Mouse (Mus musculus) thymus, adult 2 months (tissue): ENCODE measurements around the gene Ypel3. TPM values are rescaled to one million over a fixed set of nuclear protein-coding genes. Genes with fewer than 3 reads are reported as not detected.

Source experiments
- DNase-seq: peaks from one replicate; pipeline ENCODE4 v3.0.0; 2021
- H3K27ac ChIP-seq: fragments of 200-500 bp; 2 replicates; pipeline ENCODE4 v1.5.1; 2012; ENCODE audit warnings: low read length, control low read depth; ENCODE audit not compliant: control insufficient read depth, insufficient read depth
- H3K27me3 ChIP-seq: fragments of 200-500 bp; 2 replicates; pipeline ENCODE4 v1.6.1; 2012; ENCODE audit warnings: mild to moderate bottlenecking, low read length, moderate library complexity, mixed read lengths; ENCODE audit not compliant: control insufficient read depth, insufficient read depth
- H3K36me3 ChIP-seq: fragments of 200-500 bp; 2 replicates; pipeline ENCODE4 v1.6.1; 2012; ENCODE audit warnings: mild to moderate bottlenecking, low read length, moderate library complexity; ENCODE audit not compliant: control insufficient read depth, insufficient read depth
- H3K4me1 ChIP-seq: fragments of 200-500 bp; replicated peaks from 2 replicates; pipeline ENCODE4 v1.6.1; 2012; ENCODE audit warnings: low read length; ENCODE audit not compliant: control insufficient read depth, insufficient read depth
- H3K4me3 ChIP-seq: fragments of 200-500 bp; 2 replicates; pipeline ENCODE4 v1.5.1; 2012; ENCODE audit warnings: mild to moderate bottlenecking, low read length, control low read depth, moderate library complexity; ENCODE audit not compliant: control insufficient read depth, insufficient read depth
- CTCF ChIP-seq: fragments of 200-500 bp; IDR thresholded peaks from 2 replicates; pipeline ENCODE4 v1.5.1; 2012; ENCODE audit warnings: mild to moderate bottlenecking, control low read depth, low read length, moderate library complexity, borderline replicate concordance; ENCODE audit not compliant: control insufficient read depth, poor library complexity, insufficient read depth; ENCODE audit errors: extremely low read depth
- POLR2A ChIP-seq: fragments of 200-500 bp; IDR thresholded peaks from 2 replicates; pipeline ENCODE4 v1.6.1; 2012; ENCODE audit warnings: mild to moderate bottlenecking, low read length, control low read depth, moderate library complexity; ENCODE audit not compliant: control insufficient read depth, poor library complexity, insufficient read depth; ENCODE audit errors: extremely low read depth
- WGBS: fragments of 180-500 bp; shearing (Covaris S2); methylation state at CpG from one replicate; pipeline ENCODE4 v1.1.7; 2018; 5-methylcytosine and 5-hydroxymethylcytosine counted together
- polyA plus RNA-seq: library from polyadenylated mRNA; depleted of rRNA; stranded (reverse); fragments of >200 nt; gene quantifications from 2 replicates; pipeline ENCODE4 v1.2.3, GENCODE M21; 2012; rRNA removed

Gene Ypel3
- polyA plus RNA-seq, 1 experiment, result 622 TPM

GRCm38 (mm10) chr7:126821835-126822511 lies 45.2 kb downstream of the Ypel3 start:
- Histone ChIP-seq H3K27me3 (no peaks in the 10 kb centered on the region; the same call in 1 of the 2 replicates), H3K27ac (no peak overlapping the region), H3K36me3 (no peaks in the 10 kb centered on the region), H3K4me3 (no peak overlapping the region), H3K4me1 (no peaks in the 10 kb centered on the region)
- TF ChIP-seq CTCF, result peak; percentile 82; the same call in 1 of the 2 replicates
- TF ChIP-seq POLR2A, result no peak
- WGBS, result 32% methylated on average over 7 of the region's 7 CpGs
- DNase-seq, result peak; percentile 77

- DNase-seq, result no peak
Observed at GRCm38 (mm10) chr7:126822741-126823140, 46.0 kb downstream of the Ypel3 start.

GRCm38 (mm10) chr7:126823202-126823711 lies 46.5 kb downstream of the Ypel3 start:
- 12% methylated on average over 19 of the region's 19 CpGs for WGBS
- DNase-seq, result no peak
- TF ChIP-seq CTCF, result no peak

More at GRCm38 (mm10) chr7:126822741-126823140, 46.0 kb downstream of the Ypel3 start:
- Histone ChIP-seq H3K27ac (no peak overlapping the region), H3K4me1 (no peaks in the 10 kb centered on the region), H3K27me3 (no peaks in the 10 kb centered on the region; the same call in 1 of the 2 replicates), H3K36me3 (no peaks in the 10 kb centered on the region), H3K4me3 (no peak overlapping the region)
- no peak for TF ChIP-seq POLR2A
- TF ChIP-seq CTCF, result no peak
- 79% methylated on average over 9 of the region's 9 CpGs for WGBS

GRCm38 (mm10) chr7:126823940-126824339 lies 47.2 kb downstream of the Ypel3 start:
- H3K27me3 ChIP-seq, result no peaks in the 10 kb centered on the region; the same call in 1 of the 2 replicates
- no peaks in the 10 kb centered on the region for H3K36me3 ChIP-seq
- no peaks in the 10 kb centered on the region for H3K4me1 ChIP-seq
- no peak overlapping the region for H3K27ac ChIP-seq
- no peak overlapping the region for H3K4me3 ChIP-seq
- WGBS, result 37% methylated on average over 10 of the region's 10 CpGs
- no peak for TF ChIP-seq POLR2A
- no peak for TF ChIP-seq CTCF
- no peak for DNase-seq

More at GRCm38 (mm10) chr7:126823202-126823711, 46.5 kb downstream of the Ypel3 start:
- Histone ChIP-seq H3K4me1 (no peaks in the 10 kb centered on the region), H3K27me3 (no peaks in the 10 kb centered on the region; the same call in 1 of the 2 replicates), H3K27ac (no peak overlapping the region), H3K36me3 (no peaks in the 10 kb centered on the region), H3K4me3 (no peak overlapping the region)

GRCm38 (mm10) chr7:126825403-126825802 lies 48.6 kb downstream of the Ypel3 start:
- Histone ChIP-seq H3K4me3 (no peak overlapping the region), H3K27ac (no peak overlapping the region), H3K4me1 (no peaks in the 10 kb centered on the region), H3K27me3 (no peaks in the 10 kb centered on the region; the same call in 1 of the 2 replicates), H3K36me3 (no peaks in the 10 kb centered on the region)
- TF ChIP-seq POLR2A (no peak), CTCF (no peak)
- WGBS, result 28% methylated on average over 8 of the region's 8 CpGs
- DNase-seq, result no peak

GRCm38 (mm10) chr7:126825952-126826351 lies 49.2 kb downstream of the Ypel3 start:
- Histone ChIP-seq H3K27me3 (no peaks in the 10 kb centered on the region; the same call in 1 of the 2 replicates), H3K36me3 (no peaks in the 10 kb centered on the region), H3K4me3 (no peak overlapping the region), H3K27ac (no peak overlapping the region), H3K4me1 (no peaks in the 10 kb centered on the region)
- 74% methylated on average over 5 of the region's 5 CpGs for WGBS
- no peak for TF ChIP-seq POLR2A
- TF ChIP-seq CTCF, result no peak
- DNase-seq, result no peak

Other genes with a start within 250 kb of the Ypel3 start
- 120 and 126 TPM in 2 replicates for gene Eif3c, start 210.5 kb upstream of the Ypel3 start, polyA plus RNA-seq
- 6.8 and 7.2 TPM in 2 replicates for gene Apobr, start 192.0 kb upstream of the Ypel3 start, polyA plus RNA-seq
- 90.6 and 141 TPM in 2 replicates for gene Cln3, start 191.1 kb upstream of the Ypel3 start, polyA plus RNA-seq
- gene Il27, start 182.0 kb upstream of the Ypel3 start, polyA plus RNA-seq, result 1.8 and 3.0 TPM in 2 replicates
- 5.2 and 7.1 TPM in 2 replicates for gene Nupr1, start 146.1 kb upstream of the Ypel3 start, polyA plus RNA-seq
- gene Sgf29, start 127.6 kb upstream of the Ypel3 start, polyA plus RNA-seq, result 72.9 and 99.6 TPM in 2 replicates
- 8.6 and 14.8 TPM in 2 replicates for gene Sult1a1, start 100.5 kb upstream of the Ypel3 start, polyA plus RNA-seq
- gene Bola2, start 81.6 kb upstream of the Ypel3 start, polyA plus RNA-seq, result 45.6 and 51.3 TPM in 2 replicates
- 34.6 and 36.7 TPM in 2 replicates for gene Slx1b, start 81.2 kb upstream of the Ypel3 start, polyA plus RNA-seq
- gene Coro1a, start 69.2 kb upstream of the Ypel3 start, polyA plus RNA-seq, result 2,939 and 3,162 TPM in 2 replicates
- gene Mapk3, start 17.4 kb upstream of the Ypel3 start, polyA plus RNA-seq, result 130 and 131 TPM in 2 replicates
- gene Gdpd3, start 10.6 kb upstream of the Ypel3 start, polyA plus RNA-seq, result 15.7 and 106 TPM in 2 replicates
- 25.0 and 37.9 TPM in 2 replicates for gene Tbx6, start 4.5 kb downstream of the Ypel3 start, polyA plus RNA-seq
- 460 and 482 TPM in 2 replicates for gene Ppp4c, start 15.5 kb downstream of the Ypel3 start, polyA plus RNA-seq
- 2.9 and 3.3 TPM in 2 replicates for gene Fam57b, start 20.7 kb downstream of the Ypel3 start, polyA plus RNA-seq
- gene 4930451I11Rik, start 54.7 kb downstream of the Ypel3 start, polyA plus RNA-seq, result not detected in 2 replicates
- 0.12 and 0.13 TPM in 2 replicates for gene Doc2a, start 70.5 kb downstream of the Ypel3 start, polyA plus RNA-seq
- 18.7 and 24.6 TPM in 2 replicates for gene Hirip3, start 85.0 kb downstream of the Ypel3 start, polyA plus RNA-seq
- 120 and 122 TPM in 2 replicates for gene Ino80e, start 85.4 kb downstream of the Ypel3 start, polyA plus RNA-seq
- gene Taok2, start 107.7 kb downstream of the Ypel3 start, polyA plus RNA-seq, result 182 and 198 TPM in 2 replicates
- gene Tmem219, start 146.0 kb downstream of the Ypel3 start, polyA plus RNA-seq, result 87.7 and 94.7 TPM in 2 replicates
- 38.8 and 42.4 TPM in 2 replicates for gene Kctd13, start 151.9 kb downstream of the Ypel3 start, polyA plus RNA-seq
- 0.33 and 0.35 TPM in 2 replicates for gene Asphd1, start 172.6 kb downstream of the Ypel3 start, polyA plus RNA-seq
- 2.9 and 3.7 TPM in 2 replicates for gene Sez6l2, start 173.6 kb downstream of the Ypel3 start, polyA plus RNA-seq
- 280 and 294 TPM in 2 replicates for gene Cdipt, start 199.0 kb downstream of the Ypel3 start, polyA plus RNA-seq
- gene Cdiptos, start 199.1 kb downstream of the Ypel3 start, polyA plus RNA-seq, result 0.34 and 1.0 TPM in 2 replicates
- gene Mvp, start 237.7 kb downstream of the Ypel3 start, polyA plus RNA-seq, result 42.5 and 64.9 TPM in 2 replicates
- 5.4 and 6.2 TPM in 2 replicates for gene Pagr1b, start 239.5 kb downstream of the Ypel3 start, polyA plus RNA-seq
- gene Pagr1a, start 240.4 kb downstream of the Ypel3 start, polyA plus RNA-seq, result 11.9 and 12.7 TPM in 2 replicates
- 103 and 113 TPM in 2 replicates for gene Gm42742, start 244.1 kb downstream of the Ypel3 start, polyA plus RNA-seq
- gene Prrt2, start 244.3 kb downstream of the Ypel3 start, polyA plus RNA-seq, result 49.7 and 53.1 TPM in 2 replicates